Mouse (Mus musculus) telencephalon, adult 2 months (tissue): Measurements from ENCODE around the gene Arl6ip5.

Experiments
- DNase-seq: peaks from one replicate; pipeline ENCODE4 v3.0.0-alpha.2; 2011; ENCODE audit warnings: low read depth, low spot score

Gene Arl6ip5

GRCm38 (mm10) chr6:97210191-97210961, at the start of gene Arl6ip5:
TSS of gene Arl6ip5 (plus strand) at chr6:97210689.
- DNase-seq, result peak; percentile 93

- peak; percentile 16 for DNase-seq
Observed at GRCm38 (mm10) chr6:97175716-97176115, 34.8 kb upstream of the Arl6ip5 start.

- DNase-seq, result peak; percentile 91
Observed at GRCm38 (mm10) chr6:97178491-97179366, 31.8 kb upstream of the Arl6ip5 start, which contains the start of gene Tmf1. TSS of gene Tmf1 (minus strand) at chr6:97179122.

GRCm38 (mm10) chr6:97179367-97179828, 31.1 kb upstream of the Arl6ip5 start:
- DNase-seq, result peak; percentile 41

- DNase-seq, result no peak
Observed at GRCm38 (mm10) chr6:97200437-97200836, 10.1 kb upstream of the Arl6ip5 start.

GRCm38 (mm10) chr6:97202477-97202876, 8.0 kb upstream of the Arl6ip5 start:
- no peak for DNase-seq

GRCm38 (mm10) chr6:97204252-97204869, 6.1 kb upstream of the Arl6ip5 start:
- no peak for DNase-seq

GRCm38 (mm10) chr6:97204952-97205351, 5.5 kb upstream of the Arl6ip5 start:
- no peak for DNase-seq

GRCm38 (mm10) chr6:97205439-97205885, 5.0 kb upstream of the Arl6ip5 start, which contains the start of gene Uba3:
TSS of gene Uba3 (minus strand) at chr6:97205647.
- peak; percentile 98 for DNase-seq

- no peak for DNase-seq
Observed at GRCm38 (mm10) chr6:97207085-97207484, 3.4 kb upstream of the Arl6ip5 start.

- no peak for DNase-seq
Observed at GRCm38 (mm10) chr6:97208406-97208805, 2.1 kb upstream of the Arl6ip5 start.

GRCm38 (mm10) chr6:97209201-97209600, 1.3 kb upstream of the Arl6ip5 start:
- no peak for DNase-seq

GRCm38 (mm10) chr6:97209751-97210150, 738 bp upstream of the Arl6ip5 start:
- no peak for DNase-seq

GRCm38 (mm10) chr6:97210962-97211601, 593 bp downstream of the Arl6ip5 start:
- no peak for DNase-seq

GRCm38 (mm10) chr6:97211981-97212380, 1.5 kb downstream of the Arl6ip5 start:
- peak; percentile 66 for DNase-seq

- DNase-seq, result peak; percentile 72
Observed at GRCm38 (mm10) chr6:97216154-97216821, 5.8 kb downstream of the Arl6ip5 start.

- DNase-seq, result no peak
Observed at GRCm38 (mm10) chr6:97220672-97221071, 10.2 kb downstream of the Arl6ip5 start.

GRCm38 (mm10) chr6:97221205-97222025, 10.9 kb downstream of the Arl6ip5 start:
- DNase-seq, result peak; percentile 86

- no peak for DNase-seq
Observed at GRCm38 (mm10) chr6:97222321-97222720, 11.8 kb downstream of the Arl6ip5 start.
